Comparison of ENCODE assay signal across 8 mouse cellular contexts in the genomic region with DNA sequence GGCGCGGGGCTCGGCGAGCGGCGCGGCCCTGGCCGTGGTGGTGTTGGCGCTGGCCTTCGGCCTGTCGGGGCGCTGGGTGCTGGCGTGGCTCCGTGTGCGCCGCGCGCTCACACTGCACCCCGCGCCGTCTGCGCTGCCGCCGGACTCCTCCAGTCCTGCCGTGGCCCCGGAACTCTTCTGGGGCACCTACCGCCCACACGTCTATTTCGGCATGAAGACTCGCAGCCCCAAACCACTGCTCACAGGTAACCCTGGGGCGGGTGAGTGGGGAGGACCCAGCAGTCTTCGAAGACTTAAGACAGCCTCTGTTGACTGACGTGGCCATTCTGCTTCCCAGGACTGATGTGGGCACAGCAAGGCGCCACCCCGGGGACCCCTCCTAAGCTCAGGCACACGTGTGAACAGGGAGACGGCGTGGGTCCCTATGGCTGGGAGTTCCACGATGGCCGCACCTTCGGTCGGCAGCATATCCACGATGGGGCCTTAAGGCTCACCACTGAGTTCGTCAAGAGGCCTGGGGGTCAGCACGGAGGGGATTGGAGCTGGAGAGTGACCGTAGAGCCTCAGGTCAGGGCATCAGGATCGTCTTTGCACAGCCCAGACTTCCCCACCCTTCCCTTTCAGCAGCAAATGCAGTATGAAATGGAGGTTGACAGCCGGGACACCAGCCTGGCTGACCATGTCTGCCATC. TPM values are rescaled to one million over a fixed set of nuclear protein-coding genes. Genes with fewer than 3 reads are reported as not detected.
DNase-seq lines count a peak whose midpoint lies in the region; ATAC-seq and TF ChIP-seq lines count a peak whose summit lies in the region.

No protein-coding gene starts in this region.

- H3K36me3 ChIP-seq in heart, postnatal 0 days (replicated peaks; ENCODE audit: control insufficient read depth, insufficient read depth, low read length), result peaks cover 20% of the 10 kb centered on the region

- peak overlapping the region; percentile 60 for H3K4me3 ChIP-seq in left cerebral cortex, adult 2 months
- H3K4me3 ChIP-seq in heart, postnatal 0 days (ENCODE audit: low read depth, low read length), result peak overlapping the region; percentile 64

- no peak for TF ChIP-seq POLR2A in brain, embryonic 14.5 days (IDR thresholded peaks at IDR 0.05; ENCODE audit: borderline replicate concordance, extremely low read depth, insufficient read depth, insufficient read length, poor library complexity, severe bottlenecking)

- TF ChIP-seq CTCF in left cerebral cortex, adult 2 months (IDR thresholded peaks at IDR 0.05), result no peak
- TF ChIP-seq CTCF in brain, embryonic 14.5 days (IDR thresholded peaks at IDR 0.05; ENCODE audit: borderline replicate concordance, extremely low read depth, insufficient read depth, insufficient read length), result no peak
- TF ChIP-seq CTCF in heart, postnatal 0 days (IDR thresholded peaks at IDR 0.05; ENCODE audit: low read depth), result no peak

- intact Hi-C loops in left cerebral cortex, adult 2 months (cut with DNase I), result loop anchor here (2.0 kb wide), 2 partner anchors 29 to 41 kb away; partner anchors contain the start of genes 1700003E16Rik and Wdr54
- intact Hi-C loops in left cerebral cortex, postnatal 25 days (cut with DNase I), result loop anchor here (2.0 kb wide), 1 partner anchor 43 kb away; no protein-coding TSS in a partner anchor

- no peak for DNase-seq in left cerebral cortex, adult 2 months (ENCODE audit: extremely low spot score in 1 of 2, low spot score in 2 of 2)
- DNase-seq in left cerebral cortex, postnatal 25 days (ENCODE audit: low spot score in 2 of 2), result no peak
- peak; percentile 32 for DNase-seq in brain, embryonic 14.5 days (ENCODE audit: low read depth)
- DNase-seq in heart, postnatal 0 days (ENCODE audit: low spot score), result no peak
- peak; percentile 59 for DNase-seq in thymus, postnatal 4 days
- no peak for DNase-seq in kidney, adult 18-20 months
- DNase-seq in yolk sac, embryonic 10.5 days (ENCODE audit: low spot score), result no peak

- peak overlapping the region; percentile 84 for H3K4me2 ChIP-seq in heart, postnatal 0 days (ENCODE audit: low read depth, low read length)

- ATAC-seq in heart, postnatal 0 days (ENCODE audit: insufficient read depth, low read depth), result peak; percentile 61
- ATAC-seq in megakaryocyte, adult 5-6 weeks (ENCODE audit: poor library complexity, severe bottlenecking), result peak; percentile 21

- no peaks in the 10 kb centered on the region for H3K27me3 ChIP-seq in heart, postnatal 0 days (ENCODE audit: control insufficient read depth, insufficient read depth, low read length)

- H3K9me3 ChIP-seq in heart, postnatal 0 days (replicated peaks; ENCODE audit: control insufficient read depth, low read length), result no peaks in the 10 kb centered on the region

- TF ChIP-seq EP300 in heart, postnatal 0 days (IDR thresholded peaks at IDR 0.05; ENCODE audit: low read depth), result no peak

- H3K9ac ChIP-seq in heart, postnatal 0 days (replicated peaks; ENCODE audit: low read depth, low read length), result peak overlapping the region; percentile 61

- peaks cover 15% of the 10 kb centered on the region for H3K4me1 ChIP-seq in heart, postnatal 0 days (ENCODE audit: control insufficient read depth, insufficient read depth)

- peak overlapping the region; percentile 61 for H3K27ac ChIP-seq in left cerebral cortex, adult 2 months
- peak overlapping the region; percentile 73 for H3K27ac ChIP-seq in heart, postnatal 0 days (ENCODE audit: low read depth)

- WGBS in heart, postnatal 0 days, result under 1% methylated on average over 33 of the region's 48 CpGs

RNA-seq across cellular contexts. Expression of gene Mogs, which starts 0.5 kb away (rescaled TPM):
- 10 to 100 TPM; 28.6 to 29.5 TPM for total RNA-seq in left cerebral cortex, adult 2 months (2021)
- 10 to 100 TPM; 27.2 to 28.0 TPM for total RNA-seq in left cerebral cortex, postnatal 25 days (2021)
- polyA plus RNA-seq in brain, embryonic 14.5 days (2012; rRNA removed), result 45.3 and 63.1 TPM in 2 replicates
- 27.5 and 28.1 TPM in 2 replicates for total RNA-seq in heart, postnatal 0 days (2014; rRNA removed; ENCODE audit: low replicate concordance)
- 7.9 and 9.4 TPM in 2 replicates for polyA plus RNA-seq in heart, postnatal 0 days (2015; fragmentation: Nextera tagmentation; extraction: Ambion mirVana)
- total RNA-seq in megakaryocyte, adult 5-6 weeks (2015), result 17.5 and 21.6 TPM in 2 replicates
- total RNA-seq in megakaryocyte, adult 5-6 weeks (2017), result 33.4 and 38.7 TPM in 2 replicates

RNA-seq across cellular contexts. Expression of gene Wbp1, which starts 5.5 kb away (rescaled TPM):
- 10 to 100 TPM; 42.4 to 42.5 TPM for total RNA-seq in left cerebral cortex, adult 2 months (2021)
- 10 to 100 TPM; 36.7 to 48.7 TPM for total RNA-seq in left cerebral cortex, postnatal 25 days (2021)
- 298 and 440 TPM in 2 replicates for polyA plus RNA-seq in brain, embryonic 14.5 days (2012; rRNA removed)
- 151 and 186 TPM in 2 replicates for total RNA-seq in heart, postnatal 0 days (2014; rRNA removed; ENCODE audit: low replicate concordance)
- 97.5 and 98.1 TPM in 2 replicates for polyA plus RNA-seq in heart, postnatal 0 days (2015; fragmentation: Nextera tagmentation; extraction: Ambion mirVana)
- total RNA-seq in megakaryocyte, adult 5-6 weeks (2015), result 33.5 and 34.8 TPM in 2 replicates
- total RNA-seq in megakaryocyte, adult 5-6 weeks (2017), result 74.0 and 89.9 TPM in 2 replicates

RNA-seq across cellular contexts. Expression of gene Mrpl53, which starts 7.0 kb away (rescaled TPM):
- 10 to 100 TPM; 57.5 to 61.7 TPM for total RNA-seq in left cerebral cortex, adult 2 months (2021)
- total RNA-seq in left cerebral cortex, postnatal 25 days (2021), result 10 to 100 TPM; 60.3 to 66.6 TPM
- polyA plus RNA-seq in brain, embryonic 14.5 days (2012; rRNA removed), result 99.0 and 142 TPM in 2 replicates
- total RNA-seq in heart, postnatal 0 days (2014; rRNA removed; ENCODE audit: low replicate concordance), result 87.9 and 156 TPM in 2 replicates
- polyA plus RNA-seq in heart, postnatal 0 days (2015; fragmentation: Nextera tagmentation; extraction: Ambion mirVana), result 242 and 247 TPM in 2 replicates
- total RNA-seq in megakaryocyte, adult 5-6 weeks (2015), result 44.5 and 45.8 TPM in 2 replicates
- total RNA-seq in megakaryocyte, adult 5-6 weeks (2017), result 20.8 and 27.7 TPM in 2 replicates

RNA-seq across cellular contexts. Expression of gene Ino80b, which starts 9.4 kb away (rescaled TPM):
- total RNA-seq in left cerebral cortex, adult 2 months (2021), result 10 to 100 TPM; 19.9 to 22.2 TPM
- 10 to 100 TPM; 11.2 to 21.3 TPM for total RNA-seq in left cerebral cortex, postnatal 25 days (2021)
- 43.4 and 47.9 TPM in 2 replicates for polyA plus RNA-seq in brain, embryonic 14.5 days (2012; rRNA removed)
- 8.9 and 11.6 TPM in 2 replicates for total RNA-seq in heart, postnatal 0 days (2014; rRNA removed; ENCODE audit: low replicate concordance)
- 5.5 and 6.8 TPM in 2 replicates for polyA plus RNA-seq in heart, postnatal 0 days (2015; fragmentation: Nextera tagmentation; extraction: Ambion mirVana)
- 18.8 and 19.6 TPM in 2 replicates for total RNA-seq in megakaryocyte, adult 5-6 weeks (2015)
- 26.0 and 36.2 TPM in 2 replicates for total RNA-seq in megakaryocyte, adult 5-6 weeks (2017)

RNA-seq across cellular contexts. Expression of gene Gm42688, which starts 14.4 kb away (rescaled TPM):
- 1 to 10 TPM; 4.6 to 6.9 TPM for total RNA-seq in left cerebral cortex, adult 2 months (2021)
- total RNA-seq in left cerebral cortex, postnatal 25 days (2021), result 1 to 10 TPM; 3.9 to 5.0 TPM
- 10.3 and 11.6 TPM in 2 replicates for polyA plus RNA-seq in brain, embryonic 14.5 days (2012; rRNA removed)
- 2.4 and 3.4 TPM in 2 replicates for total RNA-seq in heart, postnatal 0 days (2014; rRNA removed; ENCODE audit: low replicate concordance)
- polyA plus RNA-seq in heart, postnatal 0 days (2015; fragmentation: Nextera tagmentation; extraction: Ambion mirVana), result 1.1 and 1.4 TPM in 2 replicates
- 0.87 and 1.3 TPM in 2 replicates for total RNA-seq in megakaryocyte, adult 5-6 weeks (2015)
- total RNA-seq in megakaryocyte, adult 5-6 weeks (2017), result 2.9 and 3.0 TPM in 2 replicates

Comparison
In these comparisons a context has a peak if more than half of its experiments do, and no peak if none do; other contexts are left out.
1. DNase-seq: peak in brain, embryonic 14.5 days (single experiment) and thymus, postnatal 4 days (single experiment); none in left cerebral cortex, adult 2 months (0 of 2), left cerebral cortex, postnatal 25 days (0 of 2), heart, postnatal 0 days (single experiment), kidney, adult 18-20 months (single experiment) and yolk sac, embryonic 10.5 days (single experiment).